Mouse (Mus musculus) telencephalon, adult 2 months (tissue): ENCODE data around the gene Cpb2.

Source experiments
- DNase-seq: peaks from one replicate; pipeline ENCODE4 v3.0.0-alpha.2; 2011; ENCODE audit warnings: low read depth, low spot score

The Cpb2 gene

GRCm38 (mm10) chr14:75246024-75247000 lies 4.2 kb downstream of the Cpb2 start:
- no peak for DNase-seq

- no peak for DNase-seq
Observed at GRCm38 (mm10) chr14:75250432-75250831, 8.3 kb downstream of the Cpb2 start.

- no peak for DNase-seq
Observed at GRCm38 (mm10) chr14:75256521-75256920, 14.4 kb downstream of the Cpb2 start.

GRCm38 (mm10) chr14:75269531-75269930 lies 27.4 kb downstream of the Cpb2 start:
- DNase-seq, result no peak

- no peak for DNase-seq
Observed at GRCm38 (mm10) chr14:75279716-75280115, 37.6 kb downstream of the Cpb2 start.

GRCm38 (mm10) chr14:75280406-75280805 lies 38.3 kb downstream of the Cpb2 start:
- no peak for DNase-seq

GRCm38 (mm10) chr14:75283609-75284192 lies 41.6 kb downstream of the Cpb2 start:
- no peak for DNase-seq

GRCm38 (mm10) chr14:75284193-75284915 lies 42.3 kb downstream of the Cpb2 start, which contains the start of gene Zc3h13:
Zc3h13 (plus strand) TSS chr14:75284373.
- peak; percentile 91 for DNase-seq

- DNase-seq, result no peak
Observed at GRCm38 (mm10) chr14:75301081-75301480, 59.0 kb downstream of the Cpb2 start.

- DNase-seq, result no peak
Observed at GRCm38 (mm10) chr14:75303807-75304206, 61.7 kb downstream of the Cpb2 start.

GRCm38 (mm10) chr14:75307855-75308254 lies 65.8 kb downstream of the Cpb2 start:
- peak; percentile 28 for DNase-seq

GRCm38 (mm10) chr14:75309336-75309992 lies 67.4 kb downstream of the Cpb2 start:
- no peak for DNase-seq

GRCm38 (mm10) chr14:75314484-75314883 lies 72.4 kb downstream of the Cpb2 start:
- no peak for DNase-seq

GRCm38 (mm10) chr14:75318736-75319135 lies 76.6 kb downstream of the Cpb2 start:
- DNase-seq, result no peak

- no peak for DNase-seq
Observed at GRCm38 (mm10) chr14:75320269-75320668, 78.2 kb downstream of the Cpb2 start.

GRCm38 (mm10) chr14:75323354-75323753 lies 81.3 kb downstream of the Cpb2 start:
- DNase-seq, result no peak

GRCm38 (mm10) chr14:75328062-75328461 lies 86.0 kb downstream of the Cpb2 start:
- DNase-seq, result no peak

GRCm38 (mm10) chr14:75330621-75331020 lies 88.5 kb downstream of the Cpb2 start:
- no peak for DNase-seq
